Mouse (Mus musculus) forebrain, embryonic 14.5 days (tissue): Measurements from ENCODE around the gene Xk. TPM values are rescaled to one million over a fixed set of nuclear protein-coding genes. Genes with fewer than 3 reads are reported as not detected.
"Not testable (repeated sequence)": the region's sequence is repeated elsewhere in the genome, so short reads cannot be mapped to it uniquely, and the experiment has no call there.

Source experiments
- ATAC-seq: fragments of 200-750 bp; cut with Nextera tagmentation; 2 replicates; pipeline ENCODE4 v1.8.0; 2017; ENCODE audit warnings: mild to moderate bottlenecking, moderate library complexity
- DNase-seq: peaks from one replicate; pipeline ENCODE4 v3.0.0-alpha.2; 2015; ENCODE audit warnings: low spot score
- H3K27ac ChIP-seq: fragments of 300-500 bp; sonication (generic); 2 replicates; pipeline ENCODE4 v1.5.1; 2014; ENCODE audit warnings: low read depth, mild to moderate bottlenecking, control low read depth, low read length, moderate library complexity
- H3K27me3 ChIP-seq: fragments of 300-500 bp; sonication (generic); replicated peaks from 2 replicates; pipeline ENCODE4 v1.6.1; 2014; ENCODE audit warnings: low read length, control low read depth, mixed read lengths; ENCODE audit not compliant: control insufficient read depth, insufficient read depth
- H3K36me3 ChIP-seq: fragments of 300-500 bp; sonication (generic); 2 replicates; pipeline ENCODE4 v1.6.1; 2014; ENCODE audit warnings: low read length, control low read depth; ENCODE audit not compliant: control insufficient read depth, insufficient read depth
- H3K4me1 ChIP-seq: fragments of 300-500 bp; sonication (generic); 2 replicates; pipeline ENCODE4 v1.6.1; 2014; ENCODE audit warnings: antibody characterized with exemption, low read length, control low read depth; ENCODE audit not compliant: control insufficient read depth, insufficient read depth
- H3K4me2 ChIP-seq: fragments of 300-500 bp; sonication (generic); 2 replicates; pipeline ENCODE4 v1.6.1; 2014; ENCODE audit warnings: mild to moderate bottlenecking, control low read depth, low read length
- H3K4me3 ChIP-seq: fragments of 300-500 bp; sonication (generic); 2 replicates; pipeline ENCODE4 v1.5.1; 2014; ENCODE audit warnings: low read depth, low read length, control low read depth
- H3K9ac ChIP-seq: fragments of 300-500 bp; sonication (generic); 2 replicates; pipeline ENCODE4 v1.6.1; 2014; ENCODE audit warnings: mild to moderate bottlenecking, low read length, control low read depth, moderate library complexity
- H3K9me3 ChIP-seq: fragments of 300-500 bp; sonication (generic); replicated peaks from 2 replicates; pipeline ENCODE4 v1.6.1; 2016; ENCODE audit warnings: low read length, control low read depth, mixed read lengths; ENCODE audit not compliant: control insufficient read depth
- WGBS: fragments of 180-500 bp; shearing (Covaris S2); extraction: QIAGEN DNeasy Blood & Tissue Kit; methylation state at CpG from one replicate; pipeline ENCODE4 v1.1.7; 2014; 5-methylcytosine and 5-hydroxymethylcytosine counted together
- polyA plus RNA-seq: library from polyadenylated mRNA; unstranded; fragments of >200 nt; fragmentation: Nextera tagmentation; extraction: Ambion mirVana; gene quantifications from 2 replicates; pipeline ENCODE4 v1.2.1, GENCODE M21; 2014

Xk gene
- polyA plus RNA-seq, 1 experiment from 2014 or later = 1.7 TPM

DNA sequence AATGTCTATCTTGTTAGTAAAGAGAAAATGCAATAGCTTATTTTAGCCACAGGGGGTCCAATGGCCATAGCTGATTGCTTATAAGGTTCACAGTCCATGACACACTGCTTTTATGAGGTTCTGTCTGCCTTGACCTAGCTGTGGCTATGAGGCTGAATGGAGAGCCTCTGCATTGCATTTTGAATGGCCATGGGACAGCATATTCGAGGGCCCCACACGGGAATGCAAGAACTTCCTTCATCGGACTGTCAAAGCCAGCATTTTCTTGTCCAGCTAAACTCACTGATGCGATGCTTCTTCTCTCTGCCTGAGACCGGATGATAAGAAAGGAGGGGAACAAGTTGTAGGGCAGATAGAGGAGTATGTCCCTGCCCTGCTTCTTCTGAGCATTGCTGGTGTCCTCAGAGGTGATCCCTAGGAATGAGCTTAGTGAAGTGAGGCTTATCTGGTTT is 25.9 kb downstream of the Xk start:
- Histone ChIP-seq H3K4me1 (no peaks in the 10 kb centered on the region), H3K36me3 (no peaks in the 10 kb centered on the region), H3K4me3 (no peak overlapping the region), H3K4me2 (no peak overlapping the region), H3K9me3 (no peaks in the 10 kb centered on the region), H3K27ac (no peak overlapping the region), H3K9ac (no peak overlapping the region), H3K27me3 (no peaks in the 10 kb centered on the region)
- WGBS = 86% methylated on average over 5 of the region's 5 CpGs
- ATAC-seq (no peak), DNase-seq (no peak)

DNA sequence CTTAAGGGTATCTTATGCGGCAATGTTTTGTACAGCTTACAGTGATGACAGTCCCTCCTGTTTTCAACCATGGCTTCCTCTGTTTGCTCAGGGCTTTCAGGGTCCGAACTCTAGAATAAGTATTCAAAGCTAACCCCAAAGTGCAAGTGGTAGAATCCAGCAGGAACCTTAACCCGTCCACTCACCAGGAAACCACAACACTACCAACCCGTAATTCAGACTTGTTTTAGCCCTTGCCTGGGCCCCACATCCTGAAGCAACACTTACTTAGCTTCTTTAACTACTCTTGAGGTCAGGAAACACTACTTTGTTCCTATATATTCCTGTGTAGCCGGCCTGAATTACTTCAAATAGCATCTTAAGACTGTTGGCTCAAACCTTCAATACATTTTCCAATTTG is 30.2 kb downstream of the Xk start:
- no peaks in the 10 kb centered on the region for H3K9me3 ChIP-seq
- no peaks in the 10 kb centered on the region for H3K4me1 ChIP-seq
- no peaks in the 10 kb centered on the region for H3K27me3 ChIP-seq
- H3K27ac ChIP-seq = no peak overlapping the region
- ATAC-seq (no peak), DNase-seq (no peak)
- H3K4me3 ChIP-seq = no peak overlapping the region
- WGBS = 86% methylated on average over 5 of the region's 5 CpGs
- no peak overlapping the region for H3K4me2 ChIP-seq
- no peaks in the 10 kb centered on the region for H3K36me3 ChIP-seq
- no peak overlapping the region for H3K9ac ChIP-seq

DNA sequence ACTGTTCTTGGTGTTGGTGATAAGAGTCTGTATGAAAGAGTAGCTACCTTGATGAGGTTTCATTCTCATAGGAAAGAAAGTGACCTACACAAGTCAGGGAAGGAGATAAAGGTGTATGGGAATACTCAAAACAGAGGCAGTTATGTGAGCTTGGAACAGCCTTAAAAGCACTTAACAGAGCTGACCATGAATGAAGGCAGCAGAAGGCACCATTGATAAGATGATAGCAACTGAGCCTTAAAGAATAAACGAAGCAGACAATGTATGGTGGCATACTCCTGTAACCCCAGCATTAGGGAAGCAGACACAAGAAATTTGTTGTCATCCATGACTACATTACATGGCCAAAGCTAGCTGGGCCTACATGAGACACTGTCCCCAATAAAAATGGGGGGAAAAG is 30.9 kb downstream of the Xk start:
- no peak for ATAC-seq
- no peak overlapping the region for H3K4me3 ChIP-seq
- 88% methylated on average over 1 of the region's 1 CpGs for WGBS
- H3K4me2 ChIP-seq = no peak overlapping the region
- no peaks in the 10 kb centered on the region for H3K4me1 ChIP-seq
- H3K36me3 ChIP-seq = no peaks in the 10 kb centered on the region
- no peak overlapping the region for H3K27ac ChIP-seq
- no peaks in the 10 kb centered on the region for H3K27me3 ChIP-seq
- no peaks in the 10 kb centered on the region for H3K9me3 ChIP-seq
- DNase-seq = no peak
- no peak overlapping the region for H3K9ac ChIP-seq

DNA sequence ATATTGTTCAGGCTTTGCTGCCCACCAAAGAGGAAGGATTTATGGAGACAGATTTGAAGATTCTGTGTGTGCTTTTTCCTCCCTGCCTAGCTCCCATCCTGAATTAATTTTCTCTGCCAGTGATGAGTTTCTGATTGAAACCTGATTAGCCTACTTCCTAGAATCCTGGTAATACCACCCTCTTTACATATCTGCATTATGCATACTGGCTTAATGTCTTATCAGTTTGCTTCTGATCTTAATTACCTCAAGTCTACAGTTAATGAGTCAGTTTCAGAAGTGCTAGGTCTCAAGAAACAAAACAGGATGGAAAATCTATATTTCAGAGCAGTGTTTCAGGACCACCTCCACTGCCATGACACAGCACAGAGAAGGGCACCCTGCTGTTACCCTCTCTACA is 43.9 kb downstream of the Xk start:
- DNase-seq, H3K9ac ChIP-seq, H3K4me3 ChIP-seq, H3K9me3 ChIP-seq, ATAC-seq, H3K4me2 ChIP-seq, H3K27ac ChIP-seq, H3K27me3 ChIP-seq, H3K4me1 ChIP-seq, H3K36me3 ChIP-seq: not testable (repeated sequence)

DNA sequence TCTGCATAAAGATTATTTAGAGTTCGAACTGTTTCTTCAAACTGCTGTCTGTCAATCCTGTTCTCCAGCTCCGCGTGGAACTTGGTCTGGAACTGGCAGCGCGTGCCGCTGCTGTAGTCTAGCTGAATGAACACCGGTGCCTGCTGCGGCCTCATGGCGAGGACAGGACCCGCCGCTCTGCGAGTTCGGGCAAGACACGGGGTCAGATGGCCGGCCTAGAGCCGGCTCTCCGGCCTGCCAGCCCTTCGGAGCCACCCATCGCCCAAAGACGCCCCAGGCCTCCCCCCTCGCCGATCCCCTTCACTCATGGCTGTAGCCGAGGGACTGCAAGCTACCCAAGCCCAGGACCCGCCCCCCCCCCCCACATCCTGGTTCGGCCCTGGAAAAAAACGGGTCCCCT is 55.4 kb downstream of the Xk start:
- H3K4me1 ChIP-seq, ATAC-seq, H3K36me3 ChIP-seq, H3K4me2 ChIP-seq, DNase-seq, H3K9me3 ChIP-seq, H3K9ac ChIP-seq, H3K4me3 ChIP-seq, H3K27ac ChIP-seq, H3K27me3 ChIP-seq: not testable (repeated sequence)
- 92% methylated on average over 26 of the region's 26 CpGs for WGBS

DNA sequence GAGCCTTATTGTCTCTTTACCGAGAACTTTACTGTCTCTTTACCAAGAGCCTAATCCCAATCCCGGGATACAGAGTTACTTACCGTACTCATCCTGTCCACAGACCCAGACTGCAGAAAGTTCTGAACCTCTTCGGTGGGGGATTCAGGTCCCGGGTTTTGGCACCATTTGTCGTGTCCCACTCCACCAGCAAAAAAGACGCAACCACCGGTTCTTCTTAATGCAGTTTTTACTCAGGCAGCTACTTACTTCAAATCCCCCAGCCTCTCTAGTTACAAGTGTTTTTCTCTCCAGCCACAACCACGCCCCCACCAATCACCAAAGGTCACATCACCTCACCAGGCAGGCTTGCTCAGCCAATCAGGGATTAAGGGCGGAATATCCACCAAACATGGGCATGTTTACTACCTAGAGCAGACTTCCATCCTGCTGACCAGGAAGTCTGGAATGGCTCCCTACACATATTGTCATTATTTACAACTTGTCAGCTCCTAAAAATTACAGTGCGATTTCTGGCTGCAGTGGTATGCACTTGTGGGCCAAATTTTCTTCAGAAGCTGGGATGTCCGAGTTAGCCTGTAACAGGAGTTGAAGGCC is 59.9 kb downstream of the Xk start:
- H3K36me3 ChIP-seq, DNase-seq, H3K4me2 ChIP-seq, H3K9ac ChIP-seq, H3K9me3 ChIP-seq, H3K27me3 ChIP-seq, H3K4me3 ChIP-seq, H3K4me1 ChIP-seq, ATAC-seq, H3K27ac ChIP-seq: not testable (repeated sequence)
- 82% methylated on average over 12 of the region's 12 CpGs for WGBS

DNA sequence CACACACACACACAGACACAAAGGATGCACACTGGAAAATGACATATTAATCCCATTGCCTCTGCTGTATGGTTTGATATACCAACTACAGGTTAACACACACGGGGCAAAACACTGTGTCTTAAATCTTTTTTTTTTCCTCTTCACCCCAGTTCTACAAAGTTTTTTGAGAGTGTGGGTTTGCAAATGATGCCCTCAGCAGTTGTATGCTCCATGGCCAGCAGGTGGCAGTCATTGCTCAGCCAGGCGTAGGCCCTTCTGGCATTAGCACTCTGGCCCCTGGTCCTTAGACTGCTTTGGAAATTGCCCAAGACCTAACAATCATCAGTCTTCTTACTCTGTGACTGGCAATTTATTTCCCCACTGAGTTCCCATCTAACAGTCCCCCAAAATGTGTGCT is 60.5 kb downstream of the Xk start:
- H3K36me3 ChIP-seq, DNase-seq, H3K9me3 ChIP-seq: not testable (repeated sequence)

DNA sequence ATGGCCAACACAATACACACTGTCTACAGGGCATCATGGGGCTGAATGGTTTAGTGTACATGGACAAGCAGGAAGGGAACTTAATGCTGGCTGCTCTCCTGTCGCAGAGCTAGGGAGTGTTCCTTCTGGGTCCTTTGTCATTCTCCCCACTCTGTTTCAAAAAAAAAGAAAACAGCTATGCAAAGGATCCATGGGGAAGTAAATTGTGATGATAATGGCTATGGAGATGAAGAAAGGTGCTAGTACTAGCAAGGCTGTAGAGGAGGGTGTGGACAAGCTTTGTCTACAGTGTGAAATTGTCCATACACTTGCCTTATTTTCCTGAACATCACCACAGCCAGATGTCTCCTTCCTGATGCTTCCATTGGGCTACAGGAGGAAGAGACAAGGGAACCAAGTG is 62.4 kb downstream of the Xk start:
- H3K4me1 ChIP-seq, H3K9ac ChIP-seq, H3K4me2 ChIP-seq, H3K27ac ChIP-seq, H3K27me3 ChIP-seq, H3K36me3 ChIP-seq, DNase-seq, ATAC-seq, H3K9me3 ChIP-seq, H3K4me3 ChIP-seq: not testable (repeated sequence)
- 48% methylated on average over 1 of the region's 1 CpGs for WGBS

More for the DNA sequence above, 60.5 kb downstream of the Xk start:
- H3K27me3 ChIP-seq, H3K4me2 ChIP-seq, H3K27ac ChIP-seq, H3K4me3 ChIP-seq, H3K9ac ChIP-seq, H3K4me1 ChIP-seq: not testable (repeated sequence)
- peak; percentile 42; the same call in 1 of the 2 replicates for ATAC-seq
- WGBS = 53% methylated on average over 2 of the region's 2 CpGs

DNA sequence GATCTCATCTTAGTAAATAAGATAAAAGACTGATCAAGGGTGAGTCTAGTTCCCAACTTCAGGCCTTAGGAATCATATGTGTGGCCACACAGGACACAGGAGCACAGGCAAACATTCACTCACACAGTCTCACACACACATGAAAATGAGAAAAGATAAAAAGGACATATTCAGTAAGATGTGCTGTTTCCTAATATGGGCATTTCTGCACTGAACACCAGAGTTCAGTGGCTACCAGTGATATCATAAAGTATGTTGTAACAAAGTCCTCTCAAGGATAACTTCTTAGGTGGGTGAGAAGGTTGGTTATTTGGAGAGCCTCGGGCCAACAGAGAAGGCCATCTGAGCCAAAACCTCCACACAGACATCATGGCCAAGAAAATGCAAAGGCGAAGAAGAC is 77.8 kb downstream of the Xk start, which contains the start of gene H2al1k:
TSS of gene H2al1k (plus strand) at position 301 of the 400 bp plus-strand sequence.
- not testable (repeated sequence) for H3K27me3 ChIP-seq, H3K4me2 ChIP-seq, H3K4me1 ChIP-seq, ATAC-seq, H3K9ac ChIP-seq, H3K9me3 ChIP-seq, H3K36me3 ChIP-seq, H3K4me3 ChIP-seq, DNase-seq, H3K27ac ChIP-seq
- WGBS = no CpG with 5 or more reads among the region's 2 CpGs
